Mouse (Mus musculus): ENCODE data around the gene Crebzf. TPM values are rescaled to one million over a fixed set of nuclear protein-coding genes. Genes with fewer than 3 reads are reported as not detected.

The Crebzf gene
- polyA plus RNA-seq (2016; fragmentation: Nextera tagmentation; extraction: Ambion mirVana): 58.1 and 70.6 TPM in 2 replicates

GRCm38 (mm10) chr7:90442518-90443080, at the start of gene Crebzf:
TSS of gene Crebzf (plus strand) at chr7:90442729.
- Histone ChIP-seq H3K4me3 (peak within 1 kb of the TSS; percentile 96), H3K36me3 (peaks cover 5% of the 10 kb centered on the region; the same call in 1 of the 2 replicates), H3K27me3 (no peaks in the 10 kb centered on the region), H3K4me1 (peaks cover 6% of the 10 kb centered on the region; the same call in 1 of the 2 replicates), H3K27ac (replicated peaks) (peak within 1 kb of the TSS; percentile 99), H3K9ac (replicated peaks) (peak within 1 kb of the TSS; percentile 98), H3K9me3 (no peaks in the 10 kb centered on the region), H3K4me2 (replicated peaks) (peak within 1 kb of the TSS; percentile 98)
- ATAC-seq (ENCODE audit: low FRiP score, low read depth): peak; percentile 95
- under 1% methylated on average over 54 of the region's 54 CpGs for WGBS

- Histone ChIP-seq H3K27ac (replicated peaks) (no peak overlapping the region), H3K4me2 (replicated peaks) (no peak overlapping the region), H3K9me3 (no peaks in the 10 kb centered on the region), H3K4me1 (no peaks in the 10 kb centered on the region), H3K36me3 (no peaks in the 10 kb centered on the region), H3K27me3 (no peaks in the 10 kb centered on the region), H3K9ac (replicated peaks) (no peak overlapping the region), H3K4me3 (no peak overlapping the region)
- no peak for ATAC-seq (ENCODE audit: low FRiP score, low read depth)
- 56% methylated on average over 4 of the region's 4 CpGs for WGBS
Measured at GRCm38 (mm10) chr7:90395073-90395472, 47.5 kb upstream of the Crebzf start.

GRCm38 (mm10) chr7:90395928-90396327, 46.6 kb upstream of the Crebzf start:
- H3K36me3 ChIP-seq: no peaks in the 10 kb centered on the region
- no peaks in the 10 kb centered on the region for H3K27me3 ChIP-seq
- no peak overlapping the region for H3K27ac ChIP-seq (replicated peaks)
- no peaks in the 10 kb centered on the region for H3K9me3 ChIP-seq
- no peaks in the 10 kb centered on the region for H3K4me1 ChIP-seq
- H3K9ac ChIP-seq (replicated peaks): no peak overlapping the region
- ATAC-seq (ENCODE audit: low FRiP score, low read depth): no peak
- no peak overlapping the region for H3K4me2 ChIP-seq (replicated peaks)
- H3K4me3 ChIP-seq: no peak overlapping the region
- whole genome bisulfite sequencing: 68% methylated on average over 5 of the region's 5 CpGs

GRCm38 (mm10) chr7:90409934-90410333, 32.6 kb upstream of the Crebzf start:
- WGBS: 59% methylated on average over 3 of the region's 3 CpGs
- H3K36me3 ChIP-seq: no peaks in the 10 kb centered on the region
- H3K9me3 ChIP-seq: no peaks in the 10 kb centered on the region
- no peak overlapping the region for H3K4me2 ChIP-seq (replicated peaks)
- H3K4me1 ChIP-seq: no peaks in the 10 kb centered on the region
- H3K4me3 ChIP-seq: no peak overlapping the region
- H3K9ac ChIP-seq (replicated peaks): no peak overlapping the region
- peak; percentile 41; the same call in 1 of the 2 replicates for ATAC-seq (ENCODE audit: low FRiP score, low read depth)
- H3K27me3 ChIP-seq: no peaks in the 10 kb centered on the region
- no peak overlapping the region for H3K27ac ChIP-seq (replicated peaks)

- 19% methylated on average over 29 of the region's 29 CpGs for WGBS
- Histone ChIP-seq H3K27me3 (peaks cover 7% of the 10 kb centered on the region), H3K9ac (replicated peaks) (peak within 1 kb of the TSS; percentile 31), H3K4me3 (peak within 1 kb of the TSS; percentile 38), H3K9me3 (no peaks in the 10 kb centered on the region), H3K4me1 (peaks cover 7% of the 10 kb centered on the region), H3K27ac (replicated peaks) (no peak within 1 kb of the TSS), H3K36me3 (no peaks in the 10 kb centered on the region), H3K4me2 (replicated peaks) (peak within 1 kb of the TSS; percentile 60)
- ATAC-seq (ENCODE audit: low FRiP score, low read depth): peak; percentile 100
Measured at GRCm38 (mm10) chr7:90426020-90427001, 16.2 kb upstream of the Crebzf start, which contains the start of gene Ccdc89. TSS of gene Ccdc89 (plus strand) at chr7:90426577.

- no peak for ATAC-seq (ENCODE audit: low FRiP score, low read depth)
- Histone ChIP-seq H3K4me2 (replicated peaks) (peak overlapping the region; percentile 60), H3K36me3 (no peaks in the 10 kb centered on the region), H3K9me3 (no peaks in the 10 kb centered on the region), H3K4me3 (peak overlapping the region; percentile 38), H3K27ac (replicated peaks) (no peak overlapping the region), H3K4me1 (peaks cover 7% of the 10 kb centered on the region), H3K9ac (replicated peaks) (0 out of 2 replicates have a peak overlapping the region, but pooled peaks have one; percentile 1), H3K27me3 (peaks cover 7% of the 10 kb centered on the region)
- 70% methylated on average over 9 of the region's 9 CpGs for WGBS
Measured at GRCm38 (mm10) chr7:90427006-90427405, 15.5 kb upstream of the Crebzf start.

- ATAC-seq (ENCODE audit: low FRiP score, low read depth): no peak
Measured at GRCm38 (mm10) chr7:90432221-90432620, 10.3 kb upstream of the Crebzf start.

GRCm38 (mm10) chr7:90440044-90440443, 2.5 kb upstream of the Crebzf start:
- Histone ChIP-seq H3K27ac (replicated peaks) (no peak overlapping the region), H3K4me1 (0 out of 2 replicates have a peak, but pooled peaks cover 4% of the 10 kb centered on the region), H3K4me2 (replicated peaks) (no peak overlapping the region), H3K27me3 (no peaks in the 10 kb centered on the region), H3K9me3 (no peaks in the 10 kb centered on the region), H3K9ac (replicated peaks) (no peak overlapping the region), H3K4me3 (no peak overlapping the region), H3K36me3 (no peaks in the 10 kb centered on the region)
- no peak for ATAC-seq (ENCODE audit: low FRiP score, low read depth)
- WGBS: 90% methylated on average over 4 of the region's 4 CpGs

More at GRCm38 (mm10) chr7:90432221-90432620, 10.3 kb upstream of the Crebzf start:
- Histone ChIP-seq H3K4me1 (no peaks in the 10 kb centered on the region; the same call in 1 of the 2 replicates), H3K36me3 (no peaks in the 10 kb centered on the region), H3K4me2 (replicated peaks) (no peak overlapping the region), H3K9ac (replicated peaks) (no peak overlapping the region), H3K27me3 (peaks cover 1% of the 10 kb centered on the region; the same call in 1 of the 2 replicates), H3K27ac (replicated peaks) (no peak overlapping the region), H3K4me3 (no peak overlapping the region), H3K9me3 (no peaks in the 10 kb centered on the region)

- H3K4me3 ChIP-seq: peak overlapping the region; percentile 96
- H3K27ac ChIP-seq (replicated peaks): peak overlapping the region; percentile 99
- H3K27me3 ChIP-seq: no peaks in the 10 kb centered on the region
- 11% methylated on average over 4 of the region's 4 CpGs for WGBS
- H3K4me1 ChIP-seq: peaks cover 6% of the 10 kb centered on the region; the same call in 1 of the 2 replicates
- H3K4me2 ChIP-seq (replicated peaks): peak overlapping the region; percentile 54
- ATAC-seq (ENCODE audit: low FRiP score, low read depth): peak; percentile 20
- 0 out of 2 replicates have a peak, but pooled peaks cover under 1% of the 10 kb centered on the region for H3K36me3 ChIP-seq
- no peaks in the 10 kb centered on the region for H3K9me3 ChIP-seq
- H3K9ac ChIP-seq (replicated peaks): peak overlapping the region; percentile 37; the same call in 1 of the 2 replicates
Measured at GRCm38 (mm10) chr7:90442070-90442469, 459 bp upstream of the Crebzf start.

GRCm38 (mm10) chr7:90443101-90444091, 867 bp downstream of the Crebzf start:
- peak; percentile 73 for ATAC-seq (ENCODE audit: low FRiP score, low read depth)
- H3K9ac ChIP-seq (replicated peaks): peak overlapping the region; percentile 98
- peaks cover 6% of the 10 kb centered on the region; the same call in 1 of the 2 replicates for H3K4me1 ChIP-seq
- H3K4me2 ChIP-seq (replicated peaks): peak overlapping the region; percentile 98
- H3K9me3 ChIP-seq: no peaks in the 10 kb centered on the region
- H3K36me3 ChIP-seq: peaks cover 7% of the 10 kb centered on the region; the same call in 1 of the 2 replicates
- WGBS: under 1% methylated on average over 113 of the region's 123 CpGs
- peak overlapping the region; percentile 99 for H3K27ac ChIP-seq (replicated peaks)
- H3K4me3 ChIP-seq: peak overlapping the region; percentile 96
- H3K27me3 ChIP-seq: no peaks in the 10 kb centered on the region

- no peak for ATAC-seq (ENCODE audit: low FRiP score, low read depth)
- peak overlapping the region; percentile 98 for H3K9ac ChIP-seq (replicated peaks)
- H3K36me3 ChIP-seq: peaks cover 7% of the 10 kb centered on the region; the same call in 1 of the 2 replicates
- H3K27me3 ChIP-seq: no peaks in the 10 kb centered on the region
- peak overlapping the region; percentile 98 for H3K4me2 ChIP-seq (replicated peaks)
- H3K4me1 ChIP-seq: peaks cover 6% of the 10 kb centered on the region; the same call in 1 of the 2 replicates
- H3K27ac ChIP-seq (replicated peaks): no peak overlapping the region
- H3K9me3 ChIP-seq: no peaks in the 10 kb centered on the region
- 0% methylated on average over 6 of the region's 6 CpGs for WGBS
- peak overlapping the region; percentile 96 for H3K4me3 ChIP-seq
Measured at GRCm38 (mm10) chr7:90444206-90444605, 1.7 kb downstream of the Crebzf start.

Measured in midbrain, embryonic 12.5 days (tissue).